Mouse (Mus musculus): Measurements from ENCODE around the gene Gm21969.
A peak's percentile ranks its signal among the peaks of the same experiment; 100 is the strongest.

Gene Gm21969

DNA sequence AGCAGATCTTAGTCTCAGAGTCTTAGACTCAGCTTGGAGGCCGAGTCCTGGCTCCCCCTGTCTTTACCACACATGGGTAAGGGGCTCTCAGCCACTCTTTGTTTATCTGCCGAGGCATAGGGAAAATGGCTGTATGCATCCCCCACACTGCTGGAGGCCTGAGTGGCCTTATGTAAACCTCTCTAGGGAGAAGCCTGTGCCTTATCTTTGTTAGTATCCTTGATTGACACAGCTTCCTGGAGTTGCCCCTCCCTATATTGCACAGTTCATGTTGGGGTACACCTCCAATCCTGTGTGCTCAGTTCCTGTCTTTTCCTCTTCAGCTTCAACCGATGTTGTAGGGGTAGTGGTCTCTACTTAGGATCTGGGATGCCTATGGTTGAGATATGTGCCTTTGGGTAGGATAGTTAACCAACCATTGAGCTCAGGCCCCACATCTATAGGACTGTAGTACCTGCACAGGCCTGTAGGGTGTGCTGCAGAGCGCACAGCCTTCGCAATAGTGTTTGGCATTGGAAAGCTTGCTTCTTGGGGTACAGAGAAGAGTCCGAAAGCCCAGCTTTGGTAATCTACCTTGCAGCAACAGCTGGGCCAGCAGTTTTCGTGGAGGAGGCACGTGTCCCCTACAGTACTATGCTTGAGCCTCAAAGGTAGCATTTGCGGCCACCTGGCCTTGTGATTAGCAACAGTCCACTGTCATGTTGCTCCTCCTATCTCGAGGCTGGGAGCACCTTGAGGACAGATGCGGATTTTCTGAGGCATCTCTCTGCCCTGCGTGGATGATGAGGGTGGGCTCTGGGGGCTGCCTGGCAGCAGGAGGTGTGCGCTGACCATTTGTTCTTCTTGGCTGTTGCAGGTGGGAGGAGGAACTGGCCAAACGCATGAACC is at the start of gene Gm21969:
Gm21969 (plus strand) TSS at position 830 of the 888 bp plus-strand sequence.
- peak; percentile 77 for DNase-seq

DNA sequence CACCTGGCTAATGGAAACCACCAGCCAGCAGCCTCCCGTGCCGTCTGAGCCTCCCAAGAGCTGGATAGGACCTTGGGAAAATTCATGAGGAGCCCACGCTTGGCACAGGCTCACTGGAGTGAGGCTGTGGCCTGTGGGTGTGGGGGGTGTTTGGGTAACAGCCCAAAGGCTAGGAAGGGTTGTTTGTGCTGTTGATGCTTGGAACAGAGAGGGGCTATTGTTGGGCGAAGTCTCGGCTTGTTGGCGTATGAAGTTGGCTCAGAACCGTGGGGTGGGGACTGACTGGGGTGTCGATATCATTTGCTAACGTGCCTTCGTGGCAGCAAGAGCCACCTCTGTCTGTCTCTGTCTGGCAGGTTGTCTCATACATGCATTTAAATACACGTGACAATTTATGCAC is 47.8 kb upstream of the Gm21969 start:
- DNase-seq, result no peak

DNA sequence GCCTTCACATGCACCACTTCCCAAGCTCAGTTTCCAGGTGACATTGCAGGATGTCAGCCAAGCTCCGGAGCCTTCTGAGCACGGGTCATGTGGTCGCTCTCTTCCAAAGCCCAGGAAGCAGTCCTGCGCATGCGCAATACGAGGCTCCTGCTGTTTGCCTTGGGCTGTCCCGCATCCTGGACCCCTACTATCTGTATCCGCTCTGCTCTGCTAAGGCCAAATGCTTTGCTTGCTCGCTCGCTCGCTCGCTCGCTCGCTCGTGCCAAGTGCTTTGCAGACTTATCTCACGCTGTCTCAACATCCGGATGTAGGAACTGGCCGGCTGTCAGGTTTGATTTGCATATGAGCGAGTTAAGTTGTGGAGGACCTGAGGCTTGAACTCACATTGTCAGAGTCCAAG is 47.0 kb upstream of the Gm21969 start:
- DNase-seq, result no peak

DNA sequence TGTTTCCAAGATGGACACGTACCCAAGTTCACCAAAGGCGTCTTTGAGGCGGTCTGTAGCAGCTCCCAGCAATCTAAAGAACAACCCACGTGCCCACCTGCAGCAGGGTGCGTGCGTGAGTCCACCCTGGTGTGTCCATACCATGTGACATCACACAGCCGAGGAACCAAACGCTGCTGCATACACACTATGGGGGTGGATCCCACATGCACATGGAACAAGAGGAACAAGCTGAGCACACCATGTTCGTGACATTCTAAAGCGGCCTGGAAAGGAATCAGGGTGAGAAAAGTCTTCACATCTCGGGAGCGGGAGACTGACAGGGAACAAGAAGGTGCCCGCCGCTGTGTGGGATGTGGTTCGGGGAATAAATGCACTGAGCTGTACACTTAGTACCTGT is 34.6 kb upstream of the Gm21969 start:
- no peak for DNase-seq

DNA sequence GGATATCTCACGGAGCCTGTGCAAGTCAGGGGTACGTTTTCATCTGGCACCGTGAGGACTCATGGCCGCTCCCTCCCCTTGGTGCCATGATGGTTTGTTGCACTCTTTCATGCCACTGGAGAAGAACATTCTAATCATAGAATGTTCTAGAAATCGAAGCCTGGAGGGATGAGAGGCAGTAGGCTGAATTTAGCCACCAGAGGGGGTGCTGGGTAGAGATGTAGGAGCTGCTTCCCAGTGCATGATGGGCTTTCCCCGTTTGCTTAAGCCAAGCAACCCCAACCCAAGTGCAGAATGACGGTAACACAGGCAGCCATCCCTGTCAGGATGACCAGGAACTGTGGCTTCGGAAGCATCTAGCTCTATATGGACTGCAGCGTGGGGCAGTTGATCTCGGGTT is 32.2 kb upstream of the Gm21969 start:
- DNase-seq, result peak; percentile 38

DNA sequence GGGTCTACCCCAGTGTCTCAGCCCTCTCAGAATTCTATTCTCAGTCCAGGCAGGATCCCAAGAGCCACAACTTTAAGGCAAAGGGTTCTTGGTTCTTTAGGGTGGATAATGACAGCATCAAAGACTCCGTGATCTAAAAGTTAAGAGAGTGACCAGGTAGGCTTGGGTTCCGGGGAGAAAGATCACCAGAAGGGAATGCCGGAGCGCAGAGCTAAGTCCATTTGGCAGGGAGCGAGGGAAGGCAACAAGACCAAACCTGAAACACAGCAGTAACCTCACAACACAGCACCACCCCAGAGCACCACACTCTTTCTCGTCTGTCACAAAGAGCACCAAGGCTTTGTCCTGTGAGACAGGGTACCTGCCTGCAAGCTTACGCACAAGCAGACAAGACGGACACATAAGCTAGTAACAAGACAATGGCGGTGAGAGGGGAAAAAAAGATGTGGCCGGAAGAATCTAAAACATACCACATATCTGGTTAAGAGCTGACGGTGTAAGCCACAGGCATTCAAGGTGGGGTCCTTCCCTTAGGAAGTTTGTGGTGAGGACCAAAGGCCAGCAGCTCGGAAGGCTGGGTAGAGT is 30.0 kb upstream of the Gm21969 start:
- DNase-seq, result peak; percentile 62

DNA sequence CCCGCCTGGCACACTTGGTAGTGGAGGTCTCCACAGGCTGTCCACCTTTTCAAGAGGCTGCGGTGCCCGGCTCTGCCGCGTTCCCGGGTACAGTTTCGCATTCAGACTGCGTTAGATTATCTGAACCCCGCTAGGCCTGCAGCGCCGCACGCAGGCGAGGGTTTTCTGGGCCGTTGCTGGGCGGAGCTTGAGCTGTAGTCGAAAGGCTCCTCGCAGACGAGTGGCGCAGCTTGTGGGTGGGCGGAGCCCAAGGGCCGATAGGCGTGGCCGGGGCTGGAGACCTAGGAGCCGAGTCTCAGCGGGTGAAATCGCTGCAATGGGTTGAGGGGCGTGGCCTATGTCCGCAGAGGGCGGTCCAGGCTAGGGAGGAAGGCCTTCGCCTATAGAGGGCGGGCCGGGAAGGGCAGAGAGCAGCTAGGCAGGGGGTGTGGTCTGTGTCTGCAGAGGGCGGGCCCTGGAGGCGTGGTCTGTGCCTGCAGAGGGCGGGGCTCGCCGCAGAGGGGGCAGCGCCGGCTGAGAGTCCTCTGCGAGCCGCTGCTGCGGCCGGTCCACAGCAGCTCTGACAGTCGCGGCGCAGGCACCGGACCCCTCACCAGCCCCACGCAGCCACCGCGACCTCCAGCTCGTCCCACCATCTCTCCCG is 28.7 kb upstream of the Gm21969 start:
- DNase-seq, result peak; percentile 99

DNA sequence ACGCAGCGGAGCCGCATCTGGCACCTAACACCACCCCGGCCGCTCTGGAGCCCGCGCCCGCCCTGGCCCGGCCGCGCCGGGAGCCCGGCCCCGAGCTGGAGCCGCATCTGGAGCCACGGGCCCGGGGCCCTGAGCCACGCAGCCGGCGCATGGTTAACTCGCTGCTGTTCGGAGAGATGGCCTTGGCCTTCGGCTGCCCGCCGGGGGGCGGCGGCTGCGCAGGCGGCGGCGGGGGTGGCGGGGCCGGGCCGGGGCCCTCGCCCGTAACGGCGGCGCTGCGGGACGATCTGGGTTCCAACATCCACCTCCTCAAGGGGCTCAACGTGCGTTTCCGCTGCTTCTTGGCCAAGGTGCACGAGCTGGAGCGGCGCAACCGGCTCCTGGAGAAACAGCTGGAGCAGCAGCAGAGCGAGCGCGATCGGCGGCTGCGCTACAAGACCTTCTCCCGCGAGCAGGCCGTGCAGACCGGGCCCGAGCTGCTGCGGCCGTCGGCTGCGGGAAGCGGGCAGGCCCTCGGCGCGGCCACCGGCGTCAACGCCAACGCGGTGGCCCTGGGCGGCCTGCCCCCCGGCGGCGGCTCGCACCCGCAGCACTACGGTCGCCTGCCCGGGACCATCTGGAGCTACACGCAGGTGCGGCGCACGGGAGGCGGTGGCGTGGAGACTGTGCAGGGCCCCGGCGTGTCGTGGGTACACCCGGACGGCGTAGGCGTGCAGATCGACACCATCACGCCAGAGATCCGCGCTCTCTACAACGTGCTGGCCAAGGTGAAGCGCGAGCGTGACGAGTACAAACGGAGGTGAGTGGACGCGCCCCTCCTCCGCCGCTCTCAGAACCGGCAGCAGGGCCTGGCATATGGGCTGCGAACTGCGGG is 27.9 kb upstream of the Gm21969 start:
- DNase-seq, result peak; percentile 83

DNA sequence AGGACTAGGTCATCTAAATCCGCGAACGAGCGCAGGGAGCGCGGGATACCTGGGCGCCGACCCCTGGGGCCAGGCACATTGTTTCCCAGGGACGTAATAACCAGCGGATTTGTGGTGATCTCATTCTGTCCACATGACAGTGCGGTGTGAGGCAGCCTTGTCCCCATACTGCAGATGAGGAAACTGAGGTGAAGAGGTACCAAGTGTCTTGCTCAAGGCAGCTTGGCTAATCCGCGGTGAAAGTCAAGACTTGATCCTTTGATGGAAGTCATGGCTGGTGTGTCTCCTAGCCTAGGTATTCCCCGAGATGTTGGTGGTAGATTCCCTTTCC is 27.3 kb upstream of the Gm21969 start:
- DNase-seq, result no peak

DNA sequence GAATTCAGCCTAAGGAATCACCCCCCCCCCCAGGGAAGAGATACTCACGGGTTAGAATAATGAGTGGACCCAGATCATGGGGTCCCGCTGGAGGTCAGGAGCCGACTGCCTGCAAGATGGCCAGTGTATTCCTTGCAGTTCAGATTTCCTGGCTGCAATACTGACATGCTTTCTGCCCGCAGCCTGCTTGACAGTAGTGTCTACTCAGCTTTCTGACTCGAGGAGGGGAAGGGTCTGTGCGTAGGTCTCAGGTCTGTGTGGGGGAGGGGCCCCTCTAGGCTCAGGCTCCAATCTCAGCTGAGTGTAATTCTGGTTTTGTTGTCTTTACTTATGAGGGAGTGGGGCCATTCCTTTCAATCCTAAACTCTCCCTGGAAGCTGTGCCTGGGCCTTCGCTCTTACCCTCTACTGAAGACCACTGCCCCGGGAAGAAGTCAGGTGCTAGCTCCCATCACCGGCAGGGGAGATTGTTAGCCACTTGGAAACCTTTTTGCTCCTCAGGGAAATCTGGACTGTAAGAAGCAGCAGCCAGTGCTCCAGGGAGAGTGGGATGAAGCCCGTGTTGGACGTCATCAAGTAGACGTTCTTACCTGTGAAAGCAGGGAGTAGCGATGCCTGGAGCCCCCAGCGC is 26.6 kb upstream of the Gm21969 start:
- peak; percentile 69 for DNase-seq

DNA sequence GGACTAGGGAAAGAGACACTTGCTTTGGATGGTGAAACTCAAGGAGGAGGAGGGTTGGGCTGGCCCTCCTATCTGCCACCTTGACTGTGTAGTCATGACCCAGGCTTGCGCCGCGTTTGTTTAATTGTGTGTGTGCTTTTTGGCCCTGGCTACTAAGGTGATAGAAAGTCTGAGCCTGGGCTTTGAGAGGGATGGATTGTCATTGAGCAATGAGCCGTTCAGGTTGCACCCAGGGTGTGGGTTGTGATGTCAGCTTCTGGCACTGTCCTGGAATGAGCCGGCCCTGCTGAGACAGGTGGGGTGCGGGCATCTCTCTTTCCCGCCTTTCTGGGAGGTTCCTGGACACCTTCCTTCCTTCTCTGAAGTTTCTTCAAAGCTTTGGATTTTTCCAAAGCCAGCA is 26.0 kb upstream of the Gm21969 start:
- DNase-seq, result peak; percentile 74

DNA sequence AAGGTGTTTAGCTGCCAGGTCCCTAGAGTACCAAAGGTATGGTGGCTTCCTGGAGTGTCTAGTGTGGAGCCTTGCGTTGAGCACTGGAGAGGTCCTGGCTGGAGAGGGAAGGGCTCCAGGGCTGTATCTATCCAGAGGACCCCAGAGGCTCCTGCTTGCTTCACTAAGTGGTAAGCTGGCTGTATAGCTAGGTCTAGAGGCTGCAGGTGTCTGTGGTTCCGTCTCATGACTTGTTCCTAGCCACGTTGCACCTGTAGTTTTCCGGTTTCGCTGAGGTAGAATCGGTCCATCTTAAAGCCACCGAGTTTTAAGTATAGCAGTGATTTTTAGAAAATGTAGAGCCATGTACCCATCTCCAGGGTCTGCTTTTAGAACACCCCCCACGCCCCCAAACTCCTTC is 24.6 kb upstream of the Gm21969 start:
- DNase-seq, result peak; percentile 40

DNA sequence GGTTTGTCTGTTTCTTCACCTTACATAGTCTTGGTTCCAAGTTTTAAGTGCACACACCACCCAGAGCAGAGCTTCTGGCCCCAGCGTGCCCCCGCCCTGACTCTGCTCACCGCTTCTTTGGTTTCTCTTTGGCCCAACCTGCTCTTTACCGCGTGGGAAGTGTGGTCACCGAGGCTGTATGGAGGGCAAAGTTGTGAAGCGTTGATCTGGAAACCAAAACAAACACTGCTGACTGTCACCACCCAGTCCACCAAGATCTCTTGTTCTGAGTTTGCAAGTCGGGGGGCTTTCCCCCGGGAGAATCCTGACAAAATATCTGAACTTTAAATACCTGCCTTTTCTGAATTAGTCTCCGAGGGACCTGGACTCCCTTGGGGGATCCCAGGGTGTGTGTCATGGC is 24.0 kb upstream of the Gm21969 start:
- DNase-seq, result peak; percentile 38

DNA sequence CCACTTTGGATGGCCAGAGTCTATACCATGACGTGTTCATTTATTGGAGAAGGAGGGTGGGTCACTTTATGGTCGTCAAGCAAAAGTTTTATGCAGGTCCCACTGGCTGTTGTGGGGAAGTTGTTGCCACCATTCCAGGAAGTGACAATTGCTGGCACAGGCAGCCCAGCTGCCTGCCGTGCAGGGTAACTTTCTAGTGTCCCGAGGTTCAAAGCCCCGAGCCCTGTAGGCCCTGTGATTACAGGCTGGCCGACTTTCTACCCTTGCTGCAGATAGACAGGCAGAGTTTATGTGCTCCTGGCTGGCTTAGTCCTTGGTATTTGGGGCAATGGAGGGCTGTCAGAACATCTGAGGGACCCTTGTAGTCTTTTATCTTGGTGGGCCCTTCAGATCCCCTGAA is 23.5 kb upstream of the Gm21969 start:
- peak; percentile 41 for DNase-seq

DNA sequence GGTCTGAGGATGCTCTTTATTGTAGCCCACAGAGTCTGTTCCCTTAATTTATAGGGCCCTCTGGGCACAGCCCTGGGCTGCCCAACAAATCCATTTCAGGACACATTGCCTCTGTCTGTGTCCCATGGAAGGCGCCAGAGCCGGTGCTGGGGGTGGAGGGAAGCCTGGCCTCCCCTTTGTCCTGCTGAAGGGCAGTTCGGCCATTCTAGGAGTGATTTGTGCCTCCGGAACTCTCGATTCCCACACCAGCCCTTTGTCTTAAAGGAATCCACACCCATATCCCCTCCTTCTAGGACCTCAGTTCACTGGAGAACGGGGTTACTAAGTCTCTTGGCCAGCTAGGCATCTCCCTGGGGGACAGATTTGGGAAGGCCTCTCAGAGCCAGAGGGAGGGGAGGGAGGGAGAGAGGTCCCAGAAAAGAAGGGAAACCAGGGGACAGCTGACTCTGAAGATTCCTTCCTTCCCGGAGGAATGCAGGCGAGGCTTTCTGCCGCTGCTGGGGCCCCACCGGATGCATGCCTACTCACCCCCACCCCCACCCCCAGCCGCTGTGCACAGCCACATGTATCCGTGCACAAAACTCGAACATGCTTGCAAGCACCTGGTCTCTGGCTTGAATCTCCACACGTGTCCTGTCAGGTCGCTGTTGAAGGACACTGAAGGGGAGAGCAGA is 22.2 kb upstream of the Gm21969 start:
- peak; percentile 36 for DNase-seq

DNA sequence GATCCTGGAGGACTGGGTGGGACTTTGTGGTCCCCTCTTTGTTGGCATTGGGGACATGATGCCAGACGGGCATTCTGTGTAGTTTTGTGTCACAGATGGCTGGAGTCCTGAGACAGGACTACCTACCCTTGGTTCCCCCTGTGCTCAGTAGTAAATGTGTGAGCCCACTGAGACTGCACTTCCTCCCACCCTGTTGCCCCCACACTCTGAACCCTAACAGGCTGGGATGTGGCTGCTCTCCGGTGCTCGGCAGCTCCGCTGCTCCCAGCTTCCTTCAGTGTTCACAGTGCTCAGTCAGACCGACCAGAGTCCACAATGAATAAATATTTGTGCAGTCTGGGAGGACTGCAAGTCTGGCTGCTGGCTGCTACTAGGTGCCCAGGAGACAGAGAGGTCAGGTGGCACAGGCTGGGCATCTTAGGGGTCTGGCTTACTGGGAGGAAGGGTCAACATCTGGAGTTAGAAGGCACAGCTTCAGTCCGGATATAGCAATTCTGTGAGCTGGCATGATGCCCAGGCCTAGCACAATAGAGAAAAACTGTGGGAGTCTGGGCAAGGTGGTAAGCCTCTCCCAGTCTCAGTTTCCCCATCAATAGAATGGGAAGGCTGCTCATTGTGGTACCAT is 21.4 kb upstream of the Gm21969 start:
- DNase-seq, result peak; percentile 63

DNA sequence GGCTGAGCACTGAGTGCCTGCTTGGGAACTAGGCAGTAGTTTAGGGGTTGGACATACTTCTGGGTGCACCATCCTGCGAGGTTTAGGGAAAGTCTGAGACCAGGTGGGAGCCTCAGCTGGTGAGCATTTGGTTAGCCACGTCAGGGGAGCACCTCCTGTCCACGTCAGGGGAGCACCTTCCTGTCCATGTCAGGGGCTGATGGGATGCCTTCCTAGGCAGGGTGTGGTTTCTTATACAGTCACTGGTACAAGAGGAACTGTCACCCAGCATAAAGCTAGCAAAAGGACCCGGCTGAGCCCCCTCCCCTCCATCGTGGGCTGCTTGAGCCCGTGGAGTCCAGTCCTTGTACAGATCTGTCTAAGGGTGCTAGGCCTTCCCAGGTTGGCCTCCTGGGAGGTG is 20.6 kb upstream of the Gm21969 start:
- DNase-seq, result peak; percentile 49

DNA sequence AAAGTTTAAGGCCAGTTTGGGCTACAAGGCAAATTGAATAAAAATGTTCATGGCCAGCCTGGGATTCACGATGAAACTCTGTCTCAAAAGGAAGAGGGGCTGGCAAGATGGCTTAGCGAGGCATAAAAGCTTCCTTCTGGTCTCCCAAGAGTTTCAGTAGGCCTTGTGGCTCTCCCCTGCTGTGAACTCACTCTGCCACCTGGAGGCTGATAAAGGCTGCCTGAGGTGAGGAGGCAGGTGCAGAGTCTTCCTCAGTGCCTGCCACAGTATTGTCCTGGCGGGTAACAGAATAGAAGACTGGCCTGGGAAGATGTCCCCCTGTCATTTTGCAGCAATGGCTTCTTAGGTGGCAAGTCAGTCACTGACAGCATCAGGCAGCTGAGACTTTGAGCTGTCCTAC is 20.1 kb upstream of the Gm21969 start:
- peak; percentile 35 for DNase-seq

DNA sequence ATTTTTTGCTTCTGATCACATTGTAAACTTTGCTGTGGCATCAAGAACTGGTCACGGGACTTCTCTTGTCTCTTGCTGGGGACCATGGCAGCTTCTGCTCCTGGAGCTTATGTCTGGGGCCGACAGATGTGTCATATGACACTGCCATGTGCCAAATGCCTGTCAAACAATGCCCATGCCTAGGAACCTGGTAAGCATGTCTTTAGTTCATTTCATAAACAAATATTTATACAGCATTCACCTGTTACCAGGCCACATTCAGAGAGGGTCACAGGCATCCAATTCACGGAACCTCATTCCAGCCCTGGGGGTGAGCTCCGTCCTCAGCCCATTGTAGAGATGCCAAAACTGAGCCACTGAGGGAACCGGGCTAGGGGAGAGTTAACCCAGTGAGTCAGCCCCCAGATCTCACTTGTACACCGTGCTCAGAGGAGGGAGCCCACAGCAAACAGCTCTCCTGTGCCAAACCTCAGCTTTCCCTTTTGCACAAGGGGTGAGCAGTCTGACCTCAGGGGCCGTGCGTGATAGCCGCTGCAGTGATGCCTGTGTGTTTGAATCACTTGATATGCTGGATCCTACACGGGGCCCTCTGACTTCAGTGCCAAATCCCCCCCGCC is 19.2 kb upstream of the Gm21969 start:
- peak; percentile 34 for DNase-seq

DNA sequence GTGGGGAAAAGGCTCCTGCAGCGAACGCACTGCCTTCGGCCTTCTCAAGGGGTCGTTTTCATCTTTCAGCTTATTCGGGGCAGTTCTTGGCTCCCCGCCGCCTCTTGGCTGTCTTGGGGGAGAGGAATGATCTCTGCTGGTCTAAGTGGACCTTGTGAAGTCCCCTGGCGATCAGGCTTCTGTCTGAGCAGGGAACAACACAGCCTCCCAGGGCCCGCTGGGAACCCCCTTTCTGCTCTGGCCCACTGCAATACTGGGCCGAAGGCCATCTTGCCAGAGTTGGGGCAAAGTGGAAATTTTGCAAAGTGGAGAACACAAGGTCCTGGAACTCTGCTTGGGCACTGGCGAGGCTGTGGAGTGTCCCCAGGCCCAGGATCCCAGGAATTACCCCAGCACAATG is 18.3 kb upstream of the Gm21969 start:
- no peak for DNase-seq

DNA sequence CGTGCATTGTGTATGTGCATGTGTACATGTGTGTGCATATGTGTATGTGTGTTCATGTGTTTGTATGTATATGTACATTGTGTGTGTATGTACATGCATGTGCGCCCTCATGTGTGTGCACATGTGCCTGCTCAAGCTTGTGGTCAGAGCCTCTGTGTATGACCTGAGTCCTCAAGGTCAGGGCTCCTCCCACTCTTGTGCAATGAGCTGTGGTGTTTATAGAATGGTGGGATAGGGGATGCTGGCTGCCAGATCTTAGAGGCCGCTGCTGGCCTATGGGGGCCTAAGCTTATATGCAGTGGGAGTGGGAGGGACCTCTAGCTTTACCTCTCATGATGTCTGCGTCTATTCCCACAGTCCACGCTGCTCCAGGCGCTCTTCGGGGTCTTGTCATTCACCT is 17.3 kb upstream of the Gm21969 start:
- no peak for DNase-seq

All from cerebellum, adult 9-10 months (tissue).